Mouse (Mus musculus) urinary bladder, postnatal 10 days (tissue): ENCODE measurements around the gene Sec24c.
"Not testable (repeated sequence)": the region's sequence is repeated elsewhere in the genome, so short reads cannot be mapped to it uniquely, and the experiment has no call there.

ENCODE experiments used
- DNase-seq: peaks from one replicate; pipeline ENCODE4 v3.0.0; 2022; ENCODE audit warnings: low spot score

The Sec24c gene

GRCm38 (mm10) chr14:20674064-20674833, at the start of gene Sec24c:
Gene Sec24c (plus strand): TSS chr14:20674308.
- peak; percentile 98 for DNase-seq

GRCm38 (mm10) chr14:20626447-20626846, 47.7 kb upstream of the Sec24c start:
- no peak for DNase-seq

DNA sequence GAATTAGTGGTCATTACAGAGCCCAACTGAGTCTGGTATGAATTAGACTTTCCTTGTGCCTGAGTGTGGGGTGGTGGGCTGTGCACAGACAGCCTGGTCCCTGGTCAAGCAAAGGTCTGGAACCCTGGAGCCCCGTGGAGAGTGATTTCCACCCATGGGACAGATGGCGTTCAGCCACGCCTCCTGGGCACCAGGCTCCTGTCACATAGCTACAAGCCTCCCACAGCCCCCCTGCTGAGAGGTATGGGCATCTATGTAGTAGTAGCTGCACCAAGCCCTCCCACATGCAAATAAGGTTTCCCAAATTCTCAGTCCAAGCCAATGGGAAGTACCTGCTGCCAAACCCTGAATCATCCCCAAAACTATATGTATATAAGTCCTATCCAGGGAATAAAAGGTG, 47.1 kb upstream of the Sec24c start:
- no peak for DNase-seq

DNA sequence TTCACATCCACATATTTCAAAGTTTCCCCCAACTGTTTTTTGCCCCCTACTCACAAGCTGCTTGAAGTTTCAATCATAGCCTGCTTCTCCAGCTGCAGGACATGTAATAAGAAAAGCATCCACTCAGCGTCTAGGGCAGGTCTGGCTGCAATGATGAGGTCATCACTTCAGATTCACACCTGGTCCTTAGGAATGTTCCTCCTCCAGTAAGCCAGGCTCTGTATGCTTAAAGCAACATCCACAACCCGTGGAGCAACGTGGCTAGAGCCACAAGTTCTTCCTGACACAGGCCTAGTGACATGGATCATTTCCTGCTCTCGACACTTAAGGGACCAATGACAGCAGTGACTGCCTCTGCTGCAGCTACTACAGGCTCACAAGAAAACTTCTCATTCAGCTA, 42.9 kb upstream of the Sec24c start:
- no peak for DNase-seq

GRCm38 (mm10) chr14:20635546-20635945, 38.6 kb upstream of the Sec24c start:
- DNase-seq: no peak

GRCm38 (mm10) chr14:20636968-20637367, 37.1 kb upstream of the Sec24c start:
- DNase-seq: not testable (repeated sequence)

- no peak for DNase-seq
Measured at GRCm38 (mm10) chr14:20637818-20638574, 36.1 kb upstream of the Sec24c start.

- DNase-seq: no peak
Measured at GRCm38 (mm10) chr14:20638702-20639101, 35.4 kb upstream of the Sec24c start.

DNA sequence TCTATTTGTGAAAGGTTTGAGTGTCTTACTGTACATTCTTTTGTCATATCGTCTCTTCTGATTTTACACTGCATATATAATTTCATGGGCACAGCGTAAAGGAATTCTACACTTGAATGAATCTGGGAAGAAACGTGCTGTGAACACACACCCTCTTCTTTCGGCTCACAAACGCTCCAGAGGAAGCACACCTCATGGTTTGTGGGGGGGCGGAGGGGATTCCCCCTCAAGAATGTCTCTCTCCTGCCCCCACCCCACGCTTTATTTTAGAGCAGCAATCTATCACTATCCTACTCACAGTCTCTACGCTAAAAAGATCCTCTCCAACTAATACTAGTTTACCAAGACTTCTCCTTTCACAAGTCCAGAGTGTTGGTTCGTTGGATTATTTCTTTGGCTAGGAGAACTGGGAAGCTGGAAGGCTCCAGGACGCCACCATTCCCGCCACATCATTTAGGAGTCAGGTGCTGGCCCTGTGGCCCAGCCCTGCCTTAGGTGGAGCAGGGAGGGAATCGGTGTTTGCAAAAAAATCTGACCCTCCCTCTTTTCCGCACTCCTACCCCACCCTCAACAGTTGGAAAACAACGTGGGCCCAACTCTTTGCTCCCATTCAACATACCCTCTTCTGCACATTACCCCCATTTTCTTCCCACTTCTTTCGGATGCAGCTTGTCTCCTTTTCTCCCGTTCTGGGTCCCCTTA, 34.0 kb upstream of the Sec24c start:
- DNase-seq: no peak

DNA sequence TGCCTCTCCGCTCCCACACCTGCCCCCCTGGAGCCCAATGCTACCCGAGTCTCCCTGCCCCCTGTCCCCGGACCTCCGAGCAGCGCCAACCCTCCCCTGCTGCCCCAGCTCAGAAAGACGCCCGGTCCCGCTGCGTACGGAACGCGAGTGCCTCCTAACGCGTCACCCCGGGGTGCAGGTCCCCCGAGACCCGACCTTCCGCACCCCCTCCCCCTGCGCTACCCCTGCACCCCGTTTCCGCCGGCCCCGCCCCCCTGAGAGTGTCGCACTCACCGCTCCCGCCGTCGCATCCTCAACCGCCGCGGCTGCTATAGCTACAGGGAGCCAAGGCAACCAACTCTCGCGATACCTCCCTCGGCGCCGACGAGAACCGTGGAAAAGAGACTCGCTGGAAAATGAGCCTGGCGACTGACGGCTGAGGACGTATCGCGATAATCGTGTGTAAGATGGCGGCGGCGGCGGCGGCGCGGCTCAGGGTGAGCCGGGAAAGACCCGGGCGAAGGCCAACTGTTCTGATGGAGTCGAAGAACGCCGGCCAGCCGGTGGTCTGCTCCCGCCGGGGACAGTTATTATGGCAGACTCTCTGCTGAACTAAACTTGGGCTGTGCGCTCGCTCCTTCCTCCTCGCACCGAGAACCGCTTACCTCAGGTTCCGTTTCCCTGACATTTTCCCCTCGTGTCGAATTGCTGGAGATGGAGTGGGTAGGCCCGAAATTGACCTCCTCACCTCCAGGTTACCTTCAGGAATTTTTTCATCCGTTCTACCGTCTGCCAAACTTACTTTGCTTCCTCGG, 33.3 kb upstream of the Sec24c start, which contains the start of gene Usp54:
Gene Usp54 (minus strand): TSS at position 420 of the 794 bp plus-strand sequence.
- DNase-seq: peak; percentile 94

DNA sequence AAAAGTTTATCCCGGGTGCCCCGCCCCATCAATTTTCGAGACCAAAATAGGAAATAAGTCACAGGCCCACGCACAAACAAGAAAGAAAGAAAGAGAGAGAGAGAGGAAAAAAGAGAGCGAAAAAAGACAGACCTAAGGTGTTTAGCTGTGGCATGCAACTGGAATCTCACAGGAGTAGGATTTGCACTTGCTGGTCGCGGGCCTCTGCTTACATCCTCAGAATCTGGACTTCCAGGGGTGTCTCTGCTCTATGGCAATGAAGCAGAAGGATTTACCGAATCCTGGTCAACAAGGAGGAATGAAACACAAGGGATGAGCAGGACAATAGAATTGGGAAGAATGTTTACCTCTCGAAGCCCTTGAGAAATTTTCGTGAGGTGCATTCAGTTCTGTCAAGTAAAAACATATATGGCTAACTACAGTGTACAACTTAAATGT, 32.7 kb upstream of the Sec24c start:
- no peak for DNase-seq

GRCm38 (mm10) chr14:20645547-20645946, 28.6 kb upstream of the Sec24c start:
- no peak for DNase-seq

- no peak for DNase-seq
Measured at GRCm38 (mm10) chr14:20646381-20646780, 27.7 kb upstream of the Sec24c start.

GRCm38 (mm10) chr14:20651000-20651399, 23.1 kb upstream of the Sec24c start:
- no peak for DNase-seq

DNA sequence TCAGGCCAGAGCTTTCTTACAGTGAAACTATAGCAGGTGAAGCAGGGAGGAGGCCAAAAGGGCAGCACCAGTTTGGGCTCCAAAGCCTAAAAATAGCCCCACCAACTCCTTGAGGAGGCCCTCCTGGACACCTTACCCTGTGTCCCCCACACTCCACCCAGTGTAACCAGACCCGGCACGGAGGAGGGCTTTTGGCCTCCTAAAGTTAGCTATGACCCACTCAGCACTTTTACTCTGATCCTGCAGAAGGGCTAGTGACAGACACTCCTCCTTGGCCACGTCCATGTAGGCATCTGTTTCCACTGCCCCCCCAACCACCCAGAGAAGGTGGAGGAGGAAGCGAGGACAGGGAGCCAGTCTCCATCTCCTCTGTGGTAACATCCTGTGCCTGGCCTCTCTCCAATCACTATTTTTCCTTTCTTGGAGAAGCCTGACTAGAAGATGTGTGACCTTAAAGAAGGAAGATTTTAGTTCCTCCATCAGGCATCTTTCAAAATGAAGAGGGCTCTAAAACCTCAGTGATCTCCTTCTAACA, 22.3 kb upstream of the Sec24c start:
- DNase-seq: no peak

GRCm38 (mm10) chr14:20654690-20655421, 19.3 kb upstream of the Sec24c start:
- DNase-seq: no peak

GRCm38 (mm10) chr14:20655731-20656130, 18.4 kb upstream of the Sec24c start:
- no peak for DNase-seq

GRCm38 (mm10) chr14:20656361-20656760, 17.7 kb upstream of the Sec24c start, which contains the start of gene Myoz1:
Gene Myoz1 (minus strand): TSS chr14:20656540.
- no peak for DNase-seq

- no peak for DNase-seq
Measured at GRCm38 (mm10) chr14:20658326-20658725, 15.8 kb upstream of the Sec24c start.

DNA sequence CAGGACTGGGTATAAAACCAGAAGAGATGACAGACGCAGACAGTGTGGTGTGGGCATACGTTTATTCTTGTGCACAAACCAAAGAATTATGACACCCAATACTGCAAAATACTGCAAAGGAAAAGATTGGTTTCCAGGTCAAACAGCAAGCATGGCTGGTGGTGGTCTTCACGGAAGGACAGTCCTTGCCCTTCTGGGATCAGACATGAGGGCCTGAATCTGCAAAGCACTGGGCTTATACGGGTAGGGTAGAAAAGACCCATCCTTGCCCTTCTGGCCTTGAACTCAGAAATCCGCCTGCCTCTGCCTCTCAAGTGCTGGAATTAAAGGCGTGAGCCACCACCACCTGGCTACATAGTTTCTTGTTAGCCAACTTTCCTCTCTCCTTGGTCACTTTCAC, 15.2 kb upstream of the Sec24c start:
- DNase-seq: no peak

- no peak for DNase-seq
Measured at GRCm38 (mm10) chr14:20659687-20660086, 14.4 kb upstream of the Sec24c start.
